Mouse (Mus musculus): Measurements from ENCODE around the gene Gm13088.

GRCm38 (mm10) chr4:143702611-143703010 is 45.6 kb upstream of the Gm13088 start, which contains the start of gene Gm13089:
- TF ChIP-seq GATA1 (IDR thresholded peaks at IDR 0.05; ENCODE audit: borderline replicate concordance, low read length) (no peak), FLI1 (IDR thresholded peaks at IDR 0.05; ENCODE audit: low read length) (no peak)
